23 mouse cellular contexts compared by ENCODE assay signal in genomic region chr10:3490052-3490451, GRCm38 (mm10). TPM values are rescaled to one million over a fixed set of nuclear protein-coding genes. Genes with fewer than 3 reads are reported as not detected.
DNase-seq lines count a peak whose midpoint lies in the region; ATAC-seq and TF ChIP-seq lines count a peak whose summit lies in the region.
"Had no signal": no experiment of that assay in that cellular context is flagged by ENCODE, and none has a peak within 500 bp of the region (broad histone marks: within the 10 kb centered on the region; RNA-seq: fewer than 3 reads in every experiment).

No protein-coding gene starts in this region.

- H3K27me3 ChIP-seq in hindbrain, postnatal 0 days (ENCODE audit: insufficient read depth, low read length) = no peaks in the 10 kb centered on the region
- H3K27me3 ChIP-seq in hindbrain, embryonic 11.5 days (ENCODE audit: control insufficient read depth, insufficient read depth, low read length) = no peaks in the 10 kb centered on the region
- H3K27me3 ChIP-seq: embryonic facial prominence, embryonic 13.5 days; heart, embryonic 15.5 days; hindbrain, embryonic 15.5 days had no signal

- H3K4me3 ChIP-seq in hindbrain, postnatal 0 days (ENCODE audit: low read length) = no peak overlapping the region
- no peak overlapping the region for H3K4me3 ChIP-seq in hindbrain, embryonic 11.5 days (ENCODE audit: low read depth, low read length)
- H3K4me3 ChIP-seq: embryonic facial prominence, embryonic 13.5 days; heart, embryonic 15.5 days; hindbrain, embryonic 15.5 days had no signal

- WGBS in hindbrain, postnatal 0 days = 72% methylated on average over 3 of the region's 3 CpGs
- 87% methylated on average over 3 of the region's 3 CpGs for WGBS in hindbrain, embryonic 11.5 days

- H3K27ac ChIP-seq in hindbrain, postnatal 0 days = no peak overlapping the region
- no peak overlapping the region for H3K27ac ChIP-seq in hindbrain, embryonic 11.5 days (ENCODE audit: low read depth, low read length)
- H3K27ac ChIP-seq: embryonic facial prominence, embryonic 13.5 days; heart, embryonic 15.5 days; hindbrain, embryonic 15.5 days had no signal

- peak; percentile 73 for ATAC-seq in hindbrain, postnatal 0 days
- ATAC-seq in hindbrain, embryonic 11.5 days (ENCODE audit: low FRiP score) = no peak
- no peak for ATAC-seq in erythroid progenitor cell, adult 5-6 weeks (replicated peaks; ENCODE audit: low FRiP score, poor library complexity, severe bottlenecking)
- ATAC-seq: activated CD4-positive, CD25-positive, alpha-beta regulatory T cell, adult 4 months; forebrain, embryonic 14.5 days had no signal

- H3K4me2 ChIP-seq in hindbrain, postnatal 0 days (ENCODE audit: low read depth, low read length) = no peak overlapping the region
- no peak overlapping the region for H3K4me2 ChIP-seq in hindbrain, embryonic 11.5 days (replicated peaks; ENCODE audit: low read depth, low read length)
- H3K4me2 ChIP-seq: embryonic facial prominence, embryonic 13.5 days; heart, embryonic 11.5 days; heart, embryonic 15.5 days; hindbrain, embryonic 15.5 days had no signal

- no peak for TF ChIP-seq CTCF in hindbrain, postnatal 0 days (IDR thresholded peaks at IDR 0.05; ENCODE audit: low read depth)

- intact Hi-C loops in left cerebral cortex, postnatal 4 days (cut with DNase I) = no loop called here

- peak; percentile 35 for DNase-seq in cerebellum, postnatal 14 days
- DNase-seq in cerebellum, postnatal 4 days (ENCODE audit: low spot score in 2 of 2) = no peak
- peak; percentile 66 for DNase-seq in hindbrain, postnatal 0 days (ENCODE audit: low spot score)
- DNase-seq in hindbrain, embryonic 11.5 days (ENCODE audit: low spot score) = no peak
- DNase-seq in left cerebral cortex, postnatal 4 days = peak; percentile 41
- DNase-seq in left cerebral cortex, adult 18-20 months (ENCODE audit: low spot score in 2 of 2) = no peak
- DNase-seq: adrenal gland, postnatal 14 days; cerebellum, adult 18-20 months; cerebellum, adult 9-11 months; gastrocnemius, postnatal 36 days; heart, adult 18-20 months; heart, postnatal 14 days had no signal

- no peaks in the 10 kb centered on the region for H3K4me1 ChIP-seq in hindbrain, postnatal 0 days (ENCODE audit: insufficient read depth, low read length)
- H3K4me1 ChIP-seq in hindbrain, embryonic 11.5 days (replicated peaks; ENCODE audit: control insufficient read depth, insufficient read depth, low read length) = no peaks in the 10 kb centered on the region
- H3K4me1 ChIP-seq: embryonic facial prominence, embryonic 13.5 days; heart, embryonic 15.5 days; hindbrain, embryonic 15.5 days had no signal

- H3K9me3 ChIP-seq in hindbrain, postnatal 0 days (ENCODE audit: low read length) = no peaks in the 10 kb centered on the region
- H3K9me3 ChIP-seq in hindbrain, embryonic 11.5 days (ENCODE audit: control insufficient read depth, low read length) = no peaks in the 10 kb centered on the region
- H3K9me3 ChIP-seq: embryonic facial prominence, embryonic 13.5 days; heart, embryonic 15.5 days; hindbrain, embryonic 15.5 days had no signal

- no peaks in the 10 kb centered on the region for H3K36me3 ChIP-seq in hindbrain, postnatal 0 days (ENCODE audit: insufficient read depth, low read length)
- no peaks in the 10 kb centered on the region for H3K36me3 ChIP-seq in hindbrain, embryonic 11.5 days (ENCODE audit: control insufficient read depth, insufficient read depth, low read length)
- H3K36me3 ChIP-seq: embryonic facial prominence, embryonic 13.5 days; heart, embryonic 15.5 days; hindbrain, embryonic 15.5 days had no signal

- no peak overlapping the region for H3K9ac ChIP-seq in hindbrain, postnatal 0 days (replicated peaks; ENCODE audit: low read length)
- no peak overlapping the region for H3K9ac ChIP-seq in hindbrain, embryonic 11.5 days (ENCODE audit: low read depth, low read length)
- H3K9ac ChIP-seq: embryonic facial prominence, embryonic 13.5 days; heart, embryonic 15.5 days; hindbrain, embryonic 15.5 days had no signal

RNA-seq across cellular contexts. Expression of gene Iyd, which starts 50.0 kb away (rescaled TPM):
- 0.32 and 0.47 TPM in 2 replicates for total RNA-seq in hindbrain, postnatal 0 days (2014; rRNA removed)
- polyA plus RNA-seq in hindbrain, postnatal 0 days (2015; fragmentation: Nextera tagmentation; extraction: Ambion mirVana) = 0.76 and 0.81 TPM in 2 replicates
- polyA plus RNA-seq in hindbrain, embryonic 11.5 days (2014; fragmentation: Nextera tagmentation; extraction: Ambion mirVana) = 0.10 TPM in 1 of 2 replicates, not detected in the other
- total RNA-seq in left cerebral cortex, postnatal 4 days (2021) = 1 to 10 TPM in 1 of 2 experiments, under 1 TPM in 1; 0.91 to 1.2 TPM
- total RNA-seq in left cerebral cortex, adult 18-20 months (2021) = not detected
- total RNA-seq in erythroid progenitor cell, adult 5-6 weeks (2015; ENCODE audit: low replicate concordance) = not detected in 2 replicates
- not detected in 2 replicates for total RNA-seq in erythroid progenitor cell, adult 5-6 weeks (2017; ENCODE audit: low replicate concordance)
- total RNA-seq: gastrocnemius, adult 8-10 months; gastrocnemius, postnatal 36 days; heart, adult 18-20 months; hematopoietic stem cell, adult 5-6 weeks; MEL had no signal
- polyA plus RNA-seq: activated CD4-positive, CD25-positive, alpha-beta regulatory T cell, adult 4 months; C2C12 had no signal

Comparison
In these comparisons a context has a peak if more than half of its experiments do, and no peak if none do; other contexts are left out.
1. DNase-seq: peak in cerebellum, postnatal 14 days (2 of 2), hindbrain, postnatal 0 days (single experiment) and left cerebral cortex, postnatal 4 days (single experiment); none in cerebellum, postnatal 4 days (0 of 2), hindbrain, embryonic 11.5 days (single experiment) and left cerebral cortex, adult 18-20 months (0 of 2).